Mouse (Mus musculus) lung, embryonic 15.5 days (tissue): ENCODE data around the gene Nlgn3. TPM values are rescaled to one million over a fixed set of nuclear protein-coding genes. Genes with fewer than 3 reads are reported as not detected.
A peak's percentile ranks its signal among the peaks of the same experiment; 100 is the strongest.

ENCODE experiments used
- ATAC-seq: fragments of 200-750 bp; cut with Nextera tagmentation; 2 replicates; pipeline ENCODE4 v1.8.0; 2017; ENCODE audit warnings: moderate number of reproducible peaks, borderline replicate concordance; ENCODE audit not compliant: low FRiP score, low TSS enrichment; ENCODE audit errors: extremely low read depth
- H3K27ac ChIP-seq: fragments of 300-500 bp; sonication (generic); 2 replicates; pipeline ENCODE4 v1.5.1; 2015; ENCODE audit warnings: moderate library complexity, mild to moderate bottlenecking, inconsistent platforms
- H3K27me3 ChIP-seq: fragments of 300-500 bp; sonication (generic); 2 replicates; pipeline ENCODE4 v1.6.1; 2015; ENCODE audit warnings: inconsistent platforms
- H3K36me3 ChIP-seq: fragments of 300-500 bp; sonication (generic); 2 replicates; pipeline ENCODE4 v1.6.1; 2015; ENCODE audit warnings: inconsistent platforms
- H3K4me1 ChIP-seq: fragments of 300-500 bp; sonication (generic); 2 replicates; pipeline ENCODE4 v1.6.1; 2015; ENCODE audit warnings: inconsistent platforms
- H3K4me2 ChIP-seq: fragments of 300-500 bp; sonication (generic); 2 replicates; pipeline ENCODE4 v1.6.1; 2015; ENCODE audit warnings: inconsistent platforms, mild to moderate bottlenecking, moderate library complexity
- H3K4me3 ChIP-seq: fragments of 300-500 bp; sonication (generic); 2 replicates; pipeline ENCODE4 v1.5.1; 2015; ENCODE audit warnings: mild to moderate bottlenecking, inconsistent platforms
- H3K9ac ChIP-seq: fragments of 300-500 bp; sonication (generic); 2 replicates; pipeline ENCODE4 v1.6.1; 2015; ENCODE audit warnings: inconsistent platforms
- H3K9me3 ChIP-seq: fragments of 300-500 bp; sonication (generic); 2 replicates; pipeline ENCODE4 v1.6.1; 2016; ENCODE audit warnings: inconsistent platforms
- WGBS: fragments of 180-500 bp; shearing (Covaris S2); methylation state at CpG from one replicate; pipeline ENCODE4 v1.1.7; 2015; 5-methylcytosine and 5-hydroxymethylcytosine counted together
- polyA plus RNA-seq: library from polyadenylated mRNA; unstranded; fragments of >200 nt; fragmentation: Nextera tagmentation; extraction: Ambion mirVana; gene quantifications from 2 replicates; pipeline ENCODE4 v1.2.1, GENCODE M21; 2015

Nlgn3 gene
- polyA plus RNA-seq, 1 experiment from 2014 or later, result 5.1 TPM

DNA sequence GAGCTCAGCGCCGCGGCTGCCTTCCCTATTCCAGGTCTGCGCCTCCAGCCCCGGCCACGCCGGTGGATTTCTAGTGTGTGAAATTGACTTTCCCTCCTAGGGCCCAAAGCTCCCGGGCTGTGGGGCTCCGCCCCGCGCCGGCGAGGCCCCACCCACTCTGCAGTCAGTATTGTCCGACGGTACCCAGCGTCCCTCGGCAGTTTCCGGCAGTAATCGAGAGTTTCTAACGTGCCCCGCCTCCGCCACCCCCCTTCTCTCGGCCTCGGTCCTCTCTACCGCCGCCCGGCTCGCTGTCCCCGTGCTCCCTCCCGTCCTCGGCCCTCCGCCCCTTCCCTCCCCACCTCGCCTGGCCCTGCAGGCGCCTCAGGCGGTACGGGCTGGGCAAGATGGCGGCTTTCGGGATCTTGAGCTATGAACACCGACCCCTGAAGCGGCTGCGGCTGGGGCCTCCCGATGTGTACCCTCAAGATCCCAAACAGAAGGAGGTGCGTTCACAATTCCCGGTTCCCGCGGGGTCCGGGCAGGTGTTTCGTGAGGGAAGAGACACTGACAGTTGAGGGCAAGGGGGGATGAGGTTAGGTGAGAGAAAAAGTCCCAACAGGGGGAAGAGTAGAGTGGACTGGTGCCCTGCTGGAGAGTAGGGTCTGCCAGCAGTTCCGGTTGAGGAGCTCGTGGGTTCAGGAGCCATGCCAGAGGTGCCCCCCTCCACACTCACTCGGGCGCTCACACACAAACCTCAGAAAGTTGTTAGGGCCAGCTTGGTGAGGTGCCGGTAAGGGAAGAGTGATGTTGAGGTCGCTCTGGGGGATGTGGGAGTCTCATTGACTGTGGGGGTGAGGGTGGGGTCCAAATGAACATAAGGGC lies 24.9 kb upstream of the Nlgn3 start, which contains the start of gene Med12:
Gene Med12, plus strand, starts transcription at position 156 of the 864 bp plus-strand sequence.
- peak within 1 kb of the TSS; percentile 68 for H3K9ac ChIP-seq
- ATAC-seq, result peak; percentile 98
- peaks cover 13% of the 10 kb centered on the region for H3K36me3 ChIP-seq
- peak within 1 kb of the TSS; percentile 57 for H3K4me3 ChIP-seq
- H3K9me3 ChIP-seq, result no peaks in the 10 kb centered on the region
- WGBS, result 17% methylated on average over 52 of the region's 54 CpGs
- peaks cover 5% of the 10 kb centered on the region for H3K4me1 ChIP-seq
- peak within 1 kb of the TSS; percentile 44; the same call in 1 of the 2 replicates for H3K27ac ChIP-seq
- H3K4me2 ChIP-seq, result peak within 1 kb of the TSS; percentile 51
- peaks cover 5% of the 10 kb centered on the region; the same call in 1 of the 2 replicates for H3K27me3 ChIP-seq

DNA sequence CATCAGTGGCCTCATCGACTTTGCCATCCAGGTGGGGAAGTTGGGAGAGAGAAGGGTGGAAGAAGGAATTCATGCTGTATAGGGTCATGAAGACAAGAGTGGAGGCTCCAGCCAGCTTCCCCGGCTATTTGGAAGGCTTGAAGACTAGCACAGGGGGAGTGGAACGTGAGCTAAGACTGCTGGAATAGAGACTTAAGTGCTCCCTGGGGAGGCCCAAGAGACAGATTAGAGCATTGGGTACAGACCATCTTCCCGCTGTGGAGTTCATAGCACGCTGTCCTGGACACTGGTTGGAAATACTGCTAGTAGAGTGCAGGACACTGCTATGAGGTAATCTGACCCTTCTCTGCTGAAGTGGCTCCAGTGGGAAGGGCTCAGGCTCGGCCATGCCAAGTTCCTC lies 16.2 kb upstream of the Nlgn3 start:
- no peak overlapping the region for H3K4me3 ChIP-seq
- 70% methylated on average over 6 of the region's 6 CpGs for WGBS
- H3K4me2 ChIP-seq, result no peak overlapping the region
- H3K27me3 ChIP-seq, result no peaks in the 10 kb centered on the region
- H3K9me3 ChIP-seq, result no peaks in the 10 kb centered on the region
- ATAC-seq, result no peak
- H3K9ac ChIP-seq, result no peak overlapping the region
- H3K36me3 ChIP-seq, result peaks cover 52% of the 10 kb centered on the region
- no peaks in the 10 kb centered on the region for H3K4me1 ChIP-seq
- no peak overlapping the region for H3K27ac ChIP-seq

DNA sequence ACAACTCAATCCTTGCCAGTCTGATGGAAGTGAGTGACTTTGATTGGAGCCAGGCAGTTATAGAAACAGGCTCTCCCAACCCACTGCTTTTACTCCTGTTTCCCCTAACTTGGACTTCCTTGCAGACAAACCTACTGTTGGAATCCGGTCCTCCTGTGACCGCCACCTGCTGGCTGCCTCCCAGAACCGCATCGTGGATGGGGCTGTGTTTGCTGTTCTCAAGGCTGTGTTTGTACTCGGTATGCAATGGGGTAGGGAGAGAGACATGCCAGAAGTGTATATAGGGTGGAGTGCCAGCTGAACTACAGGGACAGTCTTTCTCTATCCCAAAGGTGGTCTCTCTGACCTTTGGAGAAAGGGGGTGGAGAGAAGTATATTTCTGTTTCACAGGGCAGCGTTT lies 13.4 kb upstream of the Nlgn3 start:
- WGBS, result 22% methylated on average over 6 of the region's 6 CpGs
- Histone ChIP-seq H3K27me3 (no peaks in the 10 kb centered on the region), H3K36me3 (peaks cover 45% of the 10 kb centered on the region), H3K4me2 (no peak overlapping the region), H3K27ac (no peak overlapping the region), H3K4me3 (no peak overlapping the region), H3K9me3 (no peaks in the 10 kb centered on the region), H3K4me1 (no peaks in the 10 kb centered on the region), H3K9ac (no peak overlapping the region)
- ATAC-seq, result no peak

DNA sequence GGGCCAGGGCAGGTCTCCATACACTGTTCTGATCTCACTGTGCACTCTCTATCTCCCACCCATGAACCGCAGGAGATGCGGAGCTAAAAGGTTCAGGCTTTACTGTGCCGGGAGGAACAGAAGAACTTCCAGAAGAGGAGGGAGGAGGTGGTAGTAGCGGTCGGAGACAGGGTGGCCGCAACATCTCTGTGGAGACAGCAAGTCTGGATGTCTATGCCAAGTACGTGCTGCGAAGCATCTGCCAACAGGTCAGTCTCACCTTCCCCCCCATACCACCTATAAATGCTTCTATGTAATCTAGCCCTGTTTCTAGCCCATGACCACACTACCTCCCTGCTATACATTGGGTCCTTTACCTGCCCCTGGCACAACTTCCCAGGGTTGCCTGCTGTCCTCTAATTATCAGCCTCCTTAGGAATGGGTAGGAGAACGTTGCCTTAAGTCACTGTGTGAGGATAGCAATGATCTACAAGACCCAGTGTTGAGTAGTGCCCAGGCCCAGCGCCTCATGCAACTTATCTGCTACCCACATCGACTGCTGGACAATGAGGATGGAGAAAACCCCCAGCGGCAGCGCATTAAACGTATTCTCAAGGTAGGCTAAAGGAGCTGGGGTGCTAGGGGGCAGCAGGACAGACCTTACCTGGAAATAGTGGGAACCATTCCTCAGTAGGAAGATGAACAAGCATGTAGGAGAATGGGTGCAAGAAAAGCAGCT lies 12.9 kb upstream of the Nlgn3 start:
- Histone ChIP-seq H3K27ac (no peak overlapping the region), H3K9ac (no peak overlapping the region), H3K4me2 (no peak overlapping the region), H3K4me3 (no peak overlapping the region), H3K9me3 (no peaks in the 10 kb centered on the region), H3K36me3 (peaks cover 40% of the 10 kb centered on the region), H3K4me1 (no peaks in the 10 kb centered on the region), H3K27me3 (no peaks in the 10 kb centered on the region)
- ATAC-seq, result no peak
- 88% methylated on average over 14 of the region's 14 CpGs for WGBS

DNA sequence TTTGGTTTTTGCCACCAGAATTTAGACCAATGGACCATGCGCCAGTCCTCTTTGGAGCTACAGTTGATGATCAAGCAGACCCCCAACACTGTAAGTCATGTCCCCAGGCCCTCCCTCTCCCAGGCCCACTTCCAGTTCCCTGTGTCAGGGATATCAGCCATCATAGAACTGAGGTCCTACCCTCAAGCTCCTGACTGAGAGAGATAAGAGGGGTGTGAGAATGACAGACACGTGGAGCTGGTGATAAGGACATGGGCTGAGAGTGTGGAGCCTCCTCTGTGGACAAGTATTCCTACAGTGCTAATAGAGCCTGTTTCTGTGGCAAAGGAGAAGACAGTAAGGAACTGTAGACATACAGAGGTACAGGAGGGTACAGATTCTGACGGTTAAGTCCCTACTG lies 11.4 kb upstream of the Nlgn3 start:
- Histone ChIP-seq H3K4me2 (no peak overlapping the region), H3K27ac (no peak overlapping the region), H3K36me3 (peaks cover 33% of the 10 kb centered on the region), H3K9ac (no peak overlapping the region), H3K4me3 (no peak overlapping the region), H3K9me3 (no peaks in the 10 kb centered on the region), H3K4me1 (no peaks in the 10 kb centered on the region), H3K27me3 (no peaks in the 10 kb centered on the region)
- ATAC-seq, result no peak
- WGBS, result 85% methylated on average over 3 of the region's 3 CpGs

DNA sequence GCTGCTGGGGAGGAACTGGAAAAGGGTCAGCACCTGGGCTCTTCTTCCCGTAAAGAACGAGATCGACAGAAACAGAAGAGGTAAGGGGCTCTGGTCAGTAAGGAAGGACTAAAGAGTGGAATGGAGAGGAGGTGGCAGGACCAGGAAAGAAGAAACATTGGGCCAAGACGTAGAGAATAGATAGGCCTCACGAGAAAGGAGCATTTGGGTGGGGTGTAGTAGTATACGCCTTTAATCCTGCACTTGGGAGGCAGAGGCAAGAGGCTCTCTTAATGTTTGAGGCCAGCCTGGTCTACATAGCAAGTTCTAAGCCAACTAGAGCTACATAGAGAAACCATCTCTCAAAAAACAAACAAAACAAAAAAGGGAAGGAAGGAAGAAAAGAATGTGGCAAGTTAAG lies 10.5 kb upstream of the Nlgn3 start:
- WGBS, result 88% methylated on average over 6 of the region's 6 CpGs
- Histone ChIP-seq H3K9ac (no peak overlapping the region), H3K9me3 (no peaks in the 10 kb centered on the region), H3K27me3 (no peaks in the 10 kb centered on the region), H3K27ac (no peak overlapping the region), H3K4me3 (no peak overlapping the region), H3K36me3 (peaks cover 32% of the 10 kb centered on the region), H3K4me2 (no peak overlapping the region), H3K4me1 (no peaks in the 10 kb centered on the region)
- no peak for ATAC-seq

DNA sequence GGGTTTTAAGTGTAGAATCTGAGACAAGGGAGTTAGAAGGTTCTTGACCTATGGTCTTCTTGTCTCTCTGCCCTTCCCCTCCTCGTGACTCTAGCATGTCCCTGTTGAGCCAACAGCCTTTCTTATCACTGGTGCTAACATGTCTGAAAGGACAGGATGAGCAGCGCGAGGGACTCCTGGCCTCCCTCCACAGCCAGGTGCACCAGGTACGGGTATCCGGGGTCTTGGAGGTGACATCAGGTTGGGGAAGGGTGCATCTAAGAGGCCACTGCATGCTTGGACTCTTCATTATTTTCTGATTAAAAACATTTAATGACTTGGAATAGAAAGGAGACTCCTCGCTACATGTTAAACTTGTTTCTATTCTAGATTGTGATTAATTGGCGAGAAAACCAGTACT lies 9.9 kb upstream of the Nlgn3 start:
- no peak overlapping the region for H3K27ac ChIP-seq
- no peak for ATAC-seq
- H3K9ac ChIP-seq, result no peak overlapping the region
- H3K9me3 ChIP-seq, result no peaks in the 10 kb centered on the region
- no peaks in the 10 kb centered on the region for H3K27me3 ChIP-seq
- no peaks in the 10 kb centered on the region for H3K4me1 ChIP-seq
- no peak overlapping the region for H3K4me2 ChIP-seq
- H3K36me3 ChIP-seq, result peaks cover 36% of the 10 kb centered on the region
- WGBS, result 85% methylated on average over 7 of the region's 7 CpGs
- H3K4me3 ChIP-seq, result no peak overlapping the region

DNA sequence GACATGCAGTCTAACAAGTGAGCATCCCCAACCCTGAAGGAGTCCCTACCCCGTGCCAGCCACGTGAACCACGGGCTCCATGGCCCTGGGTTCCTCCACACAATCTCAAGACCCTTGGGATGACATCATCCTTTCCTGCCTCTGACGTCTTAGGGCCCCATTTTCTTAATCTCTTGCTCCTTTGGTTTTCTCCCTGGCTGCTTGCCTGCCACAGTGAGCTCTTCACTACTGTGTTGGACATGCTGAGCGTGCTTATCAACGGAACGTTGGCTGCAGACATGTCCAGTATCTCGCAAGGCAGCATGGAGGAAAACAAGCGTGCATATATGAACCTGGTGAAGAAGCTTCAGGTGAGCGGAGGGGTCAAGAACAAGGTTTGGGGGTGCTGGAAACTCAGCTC lies 8.9 kb upstream of the Nlgn3 start:
- no peak overlapping the region for H3K4me3 ChIP-seq
- no peak for ATAC-seq
- peaks cover 40% of the 10 kb centered on the region for H3K36me3 ChIP-seq
- no peak overlapping the region for H3K4me2 ChIP-seq
- H3K27ac ChIP-seq, result no peak overlapping the region
- no peaks in the 10 kb centered on the region for H3K9me3 ChIP-seq
- 86% methylated on average over 10 of the region's 10 CpGs for WGBS
- no peaks in the 10 kb centered on the region for H3K4me1 ChIP-seq
- H3K27me3 ChIP-seq, result no peaks in the 10 kb centered on the region
- H3K9ac ChIP-seq, result no peak overlapping the region

DNA sequence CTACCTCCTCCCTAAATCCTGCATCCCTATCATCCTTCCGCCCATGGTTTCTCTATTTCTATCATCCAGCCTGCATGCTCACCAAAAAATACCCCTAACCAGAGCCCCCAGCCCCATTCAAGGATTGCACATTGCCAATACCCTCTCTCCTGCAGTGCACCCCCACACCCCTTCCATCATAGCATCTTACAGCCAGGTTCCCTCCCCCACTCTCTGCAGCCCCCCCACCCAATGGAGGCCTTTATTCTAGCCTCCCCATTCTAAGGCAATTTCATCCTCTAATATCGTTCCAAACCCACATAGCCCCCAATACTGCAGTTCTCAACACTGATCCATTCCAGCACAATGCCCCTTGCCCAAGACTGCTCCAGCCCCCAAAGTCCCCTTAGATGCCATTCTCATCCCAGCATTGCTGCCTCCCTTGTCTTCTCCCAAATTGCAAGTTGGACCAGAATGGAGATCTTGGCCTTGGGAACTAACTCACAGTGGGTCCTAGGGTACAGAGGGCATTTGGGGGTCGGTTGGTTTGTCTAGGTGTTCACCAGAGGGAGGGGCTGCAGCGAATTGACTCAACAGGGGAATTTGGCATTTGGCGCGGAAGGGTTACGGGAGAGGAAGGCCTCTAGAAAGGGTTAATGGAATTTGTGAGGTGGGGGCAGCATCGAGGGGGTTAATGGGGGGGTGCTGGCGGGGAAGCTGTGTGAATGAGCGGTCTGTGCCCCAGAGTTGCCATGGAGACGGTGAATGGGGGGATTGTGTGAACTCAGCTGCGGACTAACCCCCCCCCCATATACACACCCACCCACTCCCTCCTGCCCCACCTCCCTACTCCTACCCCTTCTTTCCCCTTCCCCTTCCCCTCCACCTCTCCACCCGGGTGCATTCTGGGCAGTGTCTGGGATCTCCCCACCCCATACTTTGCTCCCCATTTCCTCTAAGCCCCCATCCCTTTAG lies 782 bp downstream of the Nlgn3 start:
- 33% methylated on average over 12 of the region's 13 CpGs for WGBS
- ATAC-seq, result peak; percentile 57

DNA sequence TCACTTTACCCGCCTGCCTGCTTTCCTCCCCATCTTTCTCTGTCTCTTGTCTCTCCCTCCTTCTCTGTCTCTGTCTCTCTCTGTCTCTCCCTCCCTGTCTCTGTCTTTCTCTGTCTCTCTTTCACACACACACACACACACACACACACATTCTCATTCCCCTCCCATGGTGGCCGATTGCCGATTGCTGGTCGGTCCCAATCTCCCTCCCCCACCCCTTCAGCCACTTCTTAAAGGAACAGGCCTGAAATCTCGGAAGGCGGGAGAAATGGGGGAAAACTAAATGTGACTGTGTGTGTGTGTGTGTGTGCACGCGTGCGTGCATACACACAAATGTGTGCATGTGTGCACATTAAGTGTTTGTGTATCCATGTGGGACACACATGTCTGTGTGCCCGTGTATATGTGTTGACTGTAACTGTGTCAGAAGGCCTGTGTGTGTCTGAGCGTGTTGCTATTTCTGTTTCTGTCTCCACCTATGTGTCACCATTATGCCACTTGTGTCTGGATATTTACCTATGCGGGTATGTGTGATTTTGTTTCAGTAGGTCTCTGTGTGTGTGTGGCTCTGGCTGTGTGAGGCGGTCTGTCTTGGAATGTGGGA lies 1.6 kb downstream of the Nlgn3 start:
- Histone ChIP-seq H3K9me3 (no peaks in the 10 kb centered on the region), H3K27ac (no peak overlapping the region), H3K4me1 (no peaks in the 10 kb centered on the region), H3K27me3 (no peaks in the 10 kb centered on the region), H3K4me2 (peak overlapping the region; percentile 57), H3K9ac (no peak overlapping the region), H3K36me3 (no peaks in the 10 kb centered on the region), H3K4me3 (peak overlapping the region; percentile 38)
- 37% methylated on average over 13 of the region's 13 CpGs for WGBS
- 0 out of 2 replicates have a peak, but pooled peaks have one; percentile 36 for ATAC-seq

More for the DNA sequence above, 782 bp downstream of the Nlgn3 start:
- Histone ChIP-seq H3K36me3 (no peaks in the 10 kb centered on the region), H3K4me2 (peak overlapping the region; percentile 57), H3K27me3 (no peaks in the 10 kb centered on the region), H3K27ac (no peak overlapping the region), H3K9me3 (no peaks in the 10 kb centered on the region), H3K4me3 (peak overlapping the region; percentile 38), H3K4me1 (no peaks in the 10 kb centered on the region), H3K9ac (0 out of 2 replicates have a peak overlapping the region, but pooled peaks have one; percentile 22)

DNA sequence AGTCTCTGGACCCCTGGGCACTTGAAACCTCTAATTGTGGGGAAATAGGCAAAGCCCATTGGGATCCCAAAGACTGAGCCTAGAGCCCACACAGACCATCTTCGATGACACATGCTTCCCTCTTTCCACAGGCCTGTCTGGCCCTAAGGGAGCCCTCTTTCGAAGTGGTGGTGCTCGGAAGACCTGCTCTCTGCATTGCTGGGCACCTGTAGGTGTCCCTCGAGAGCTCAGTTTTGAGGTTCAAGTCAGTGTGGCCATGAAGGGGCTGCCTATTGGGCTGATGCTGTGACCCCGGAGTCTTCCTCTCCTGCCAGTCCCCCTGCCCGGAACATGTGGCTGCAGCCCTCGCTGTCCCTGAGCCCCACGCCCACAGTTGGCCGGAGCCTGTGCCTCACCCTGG lies 2.7 kb downstream of the Nlgn3 start:
- WGBS, result 73% methylated on average over 9 of the region's 9 CpGs
- Histone ChIP-seq H3K27me3 (no peaks in the 10 kb centered on the region), H3K4me3 (no peak overlapping the region)

More for the DNA sequence above, 2.7 kb downstream of the Nlgn3 start:
- no peak overlapping the region for H3K27ac ChIP-seq
- no peak for ATAC-seq
- H3K36me3 ChIP-seq, result no peaks in the 10 kb centered on the region
- H3K9ac ChIP-seq, result no peak overlapping the region
- H3K4me2 ChIP-seq, result no peak overlapping the region
- no peaks in the 10 kb centered on the region for H3K4me1 ChIP-seq
- H3K9me3 ChIP-seq, result no peaks in the 10 kb centered on the region
